Mouse (Mus musculus) CH12.LX (cell line): ENCODE data around the gene U2af2. TPM values are rescaled to one million over a fixed set of nuclear protein-coding genes. Genes with fewer than 3 reads are reported as not detected.

Experiments
- DNase-seq: peaks from one replicate; pipeline ENCODE4 v3.0.0-alpha.2; 2013; ENCODE audit errors: extremely low read depth
- H3K27ac ChIP-seq: 2 replicates; pipeline ENCODE4 v1.5.1; 2012; ENCODE audit warnings: low read depth, mild to moderate bottlenecking, control low read depth, moderate library complexity; ENCODE audit not compliant: insufficient read depth
- H3K27me3 ChIP-seq: replicated peaks from 2 replicates; pipeline ENCODE3; 2012; ENCODE audit warnings: inconsistent platforms
- H3K36me3 ChIP-seq, 2 experiments: replicated peaks in 1 of 2; 2 replicates each; pipeline versions ENCODE3 to v1.6.1; 2012; ENCODE audit warnings: inconsistent platforms in 1 of 2, low read length in 1 of 2, mild to moderate bottlenecking in 1 of 2, mixed read lengths in 1 of 2, moderate library complexity in 1 of 2; ENCODE audit not compliant: control insufficient read depth in 1 of 2, insufficient read depth in 1 of 2
- H3K4me1 ChIP-seq, 2 experiments: 2 replicates each; pipeline ENCODE4 v1.6.1; 2012; ENCODE audit warnings: inconsistent platforms in 1 of 2, moderate library complexity in 1 of 2; ENCODE audit not compliant: insufficient read depth in 2 of 2, control insufficient read depth in 1 of 2
- H3K4me2 ChIP-seq: 2 replicates; pipeline ENCODE4 v1.6.1; 2012; ENCODE audit warnings: low read depth, mild to moderate bottlenecking, control low read depth; ENCODE audit not compliant: poor library complexity, insufficient read depth, severe bottlenecking
- H3K4me3 ChIP-seq, 3 experiments: fragments of 150-350 bp in 1 of 3; sonication (generic) in 1 of 3; replicated peaks in 1 of 3; 2 replicates each; pipeline versions ENCODE3 to v1.5.1; 2011 to 2012; ENCODE audit warnings: low read depth in 2 of 3, low read length in 2 of 3, mild to moderate bottlenecking in 2 of 3, moderate library complexity in 2 of 3, control low read depth in 1 of 3, improper control_type of control experiment in 1 of 3, inconsistent platforms in 1 of 3, mixed read lengths in 1 of 3; ENCODE audit not compliant: poor library complexity in 1 of 3
- H3K79me2 ChIP-seq: replicated peaks from 2 replicates; pipeline ENCODE4 v1.6.1; 2012; ENCODE audit warnings: mild to moderate bottlenecking, moderate library complexity; ENCODE audit not compliant: control insufficient read depth, poor library complexity, insufficient read depth, severe bottlenecking; ENCODE audit errors: extremely low read depth
- H3K9ac ChIP-seq: 2 replicates; pipeline ENCODE4 v1.6.1; 2012; ENCODE audit warnings: low read depth, mild to moderate bottlenecking, control low read depth, moderate library complexity; ENCODE audit not compliant: insufficient read depth
- H3K9me3 ChIP-seq: replicated peaks from 2 replicates; pipeline ENCODE3; 2012; ENCODE audit warnings: low read length, inconsistent platforms, mixed read lengths
- CHD1 ChIP-seq: IDR thresholded peaks from 2 replicates; pipeline ENCODE4 v1.6.1; 2012; ENCODE audit warnings: low read depth, low read length, improper control_type of control experiment, inconsistent platforms
- ETS1 ChIP-seq: conservative IDR thresholded peaks from 2 replicates; pipeline ENCODE4 v1.6.1; 2012; ENCODE audit warnings: low read depth, mild to moderate bottlenecking, inconsistent platforms, low read length, improper control_type of control experiment, moderate library complexity
- GABPA ChIP-seq: IDR thresholded peaks from 2 replicates; pipeline ENCODE4 v1.6.1; 2012; ENCODE audit warnings: low read depth, low read length, improper control_type of control experiment, inconsistent platforms; ENCODE audit not compliant: insufficient replicate concordance
- HCFC1 ChIP-seq: IDR thresholded peaks from 2 replicates; pipeline ENCODE4 v1.6.1; 2012; ENCODE audit warnings: low read depth, mild to moderate bottlenecking, inconsistent platforms, low read length, improper control_type of control experiment
- IRF4 ChIP-seq: IDR thresholded peaks from 2 replicates; pipeline ENCODE4 v1.6.1; 2014; ENCODE audit warnings: low read depth, mild to moderate bottlenecking, inconsistent platforms, low read length, improper control_type of control experiment
- MAFK ChIP-seq: IDR thresholded peaks from 2 replicates; pipeline ENCODE4 v1.6.1; 2011; ENCODE audit warnings: low read length, improper control_type of control experiment; ENCODE audit not compliant: insufficient replicate concordance
- MAX ChIP-seq: IDR thresholded peaks from 2 replicates; pipeline ENCODE4 v1.6.1; 2011; ENCODE audit warnings: low read length, improper control_type of control experiment
- MAZ ChIP-seq: IDR thresholded peaks from 2 replicates; pipeline ENCODE4 v1.6.1; 2012; ENCODE audit warnings: low read depth, mild to moderate bottlenecking, inconsistent platforms, low read length, improper control_type of control experiment, moderate library complexity
- NELFE ChIP-seq: IDR thresholded peaks from 2 replicates; pipeline ENCODE4 v1.6.1; 2011; ENCODE audit warnings: low read depth, low read length, improper control_type of control experiment
- NRF1 ChIP-seq: IDR thresholded peaks from 2 replicates; pipeline ENCODE4 v1.6.1; 2014; ENCODE audit warnings: low read depth, mild to moderate bottlenecking, inconsistent platforms, low read length, improper control_type of control experiment, moderate library complexity
- PAX5 ChIP-seq: IDR thresholded peaks from 2 replicates; pipeline ENCODE4 v1.6.1; 2012; ENCODE audit warnings: low read length, inconsistent platforms, mixed read lengths
- POLR2A ChIP-seq: IDR thresholded peaks from 2 replicates; pipeline ENCODE4 v1.6.1; 2011; ENCODE audit warnings: low read depth, mild to moderate bottlenecking, improper control_type of control experiment, low read length
- POLR2AphosphoS2 ChIP-seq: IDR thresholded peaks from 2 replicates; pipeline ENCODE4 v1.6.1; 2011; ENCODE audit warnings: low read depth, low read length, improper control_type of control experiment
- RAD21 ChIP-seq: IDR thresholded peaks from 2 replicates; pipeline ENCODE4 v1.6.1; 2011; ENCODE audit warnings: low read depth, mild to moderate bottlenecking, low read length, improper control_type of control experiment, moderate library complexity
- RCOR1 ChIP-seq: conservative IDR thresholded peaks from 2 replicates; pipeline ENCODE4 v1.6.1; 2012; ENCODE audit warnings: low read depth, mild to moderate bottlenecking, inconsistent platforms, low read length, improper control_type of control experiment
- SIN3A ChIP-seq: IDR thresholded peaks from 2 replicates; pipeline ENCODE4 v1.6.1; 2012; ENCODE audit warnings: low read length, improper control_type of control experiment, inconsistent platforms
- SMC3 ChIP-seq: IDR thresholded peaks from 2 replicates; pipeline ENCODE4 v1.6.1; 2011; ENCODE audit warnings: low read depth, low read length, improper control_type of control experiment
- TBP ChIP-seq: conservative IDR thresholded peaks from 2 replicates; pipeline ENCODE4 v1.6.1; 2011; ENCODE audit warnings: low read depth, low read length, improper control_type of control experiment
- TCF12 ChIP-seq: IDR thresholded peaks from 2 replicates; pipeline ENCODE4 v1.6.1; 2014; ENCODE audit warnings: low read depth, mild to moderate bottlenecking, inconsistent platforms, low read length, improper control_type of control experiment
- UBTF ChIP-seq: IDR thresholded peaks from 2 replicates; pipeline ENCODE4 v1.6.1; 2012; ENCODE audit warnings: low read depth, mild to moderate bottlenecking, inconsistent platforms, low read length, improper control_type of control experiment, moderate library complexity
- USF1 ChIP-seq: IDR thresholded peaks from 2 replicates; pipeline ENCODE4 v1.6.1; 2014; ENCODE audit warnings: low read depth, mild to moderate bottlenecking, inconsistent platforms, low read length, improper control_type of control experiment
- ZKSCAN1 ChIP-seq: IDR thresholded peaks from 2 replicates; pipeline ENCODE4 v1.6.1; 2012; ENCODE audit warnings: low read depth, inconsistent platforms, low read length, improper control_type of control experiment, borderline replicate concordance
- dilution Hi-C: fragments of 300-500 bp; cut with MboI; formaldehyde crosslinking; loops from 2 replicates; pipeline ENCODE4 v1.14.3; 2020; ENCODE audit warnings: low sequenced_read_pairs; ENCODE audit not compliant: extremely low pct_unique_long_range_greater_than_20kb, extremely low pct_ligation_motif_present
- in situ Hi-C: fragments of 300-500 bp; cut with MboI; formaldehyde crosslinking; loops from 3 replicates; pipeline ENCODE4 v1.14.3; 2019; ENCODE audit warnings: low sequenced_read_pairs, low pct_ligation_motif_present, low pct_unique_long_range_greater_than_20kb, mixed read lengths
- polyA plus RNA-seq: library from polyadenylated mRNA; unstranded; fragments of >175 nt; gene quantifications from 2 replicates; pipeline ENCODE4 v1.2.1, GENCODE M21; 2012; ENCODE audit warnings: low read depth; ENCODE audit not compliant: insufficient read length
- total RNA-seq, 2 experiments: library from RNA; depleted of rRNA; stranded (reverse); fragments of 300-350 nt in 1 of 2; fragments of >200 nt in 1 of 2; gene quantifications; 2 replicates each; pipeline ENCODE4 v1.2.3; 2012 to 2014

Gene U2af2
- total and polyA plus RNA-seq, 3 experiments: 293 to 449 (median 295) TPM

GRCm38 (mm10) chr7:5085512-5085911 lies 23.6 kb downstream of the U2af2 start:
- Histone ChIP-seq H3K4me2 (peak overlapping the region; percentile 30), H3K4me1 (peaks cover 7 to 50% of the 10 kb centered on the region in 2 experiments), H3K79me2 (peaks cover 86% of the 10 kb centered on the region), H3K27ac (no peak overlapping the region), H3K4me3 (no peak overlapping the region)
- no peak for TF ChIP-seq HCFC1
- TF ChIP-seq, all 38 proteins: peak for 0
- H3K9ac ChIP-seq: peak overlapping the region; percentile 61; the same call in 1 of the 2 replicates
- no peaks in the 10 kb centered on the region for H3K27me3 ChIP-seq
- peaks cover 44 to 64% of the 10 kb centered on the region in 2 experiments for H3K36me3 ChIP-seq
- dilution Hi-C loops: no loop called here
- no peaks in the 10 kb centered on the region for H3K9me3 ChIP-seq
- DNase-seq: no peak
- in situ Hi-C loops: no loop called here

GRCm38 (mm10) chr7:5086921-5087440 lies 25.0 kb downstream of the U2af2 start:
- H3K4me3 ChIP-seq: no peak overlapping the region
- no peaks in the 10 kb centered on the region for H3K9me3 ChIP-seq
- peaks cover 57 to 77% of the 10 kb centered on the region in 2 experiments for H3K36me3 ChIP-seq
- dilution Hi-C loops: no loop called here
- peaks cover 7 to 48% of the 10 kb centered on the region in 2 experiments for H3K4me1 ChIP-seq
- DNase-seq: no peak
- TF ChIP-seq SMC3: no peak
- no peak for TF ChIP-seq NRF1
- TF ChIP-seq CHD1: no peak
- no peak for TF ChIP-seq NELFE
- no peak for TF ChIP-seq POLR2AphosphoS2
- TF ChIP-seq MAX: no peak
- no peak for TF ChIP-seq IRF4
- no peak for TF ChIP-seq ETS1
- no peak for TF ChIP-seq UBTF
- TF ChIP-seq, all 38 proteins: peak for 0
- peaks cover 85% of the 10 kb centered on the region for H3K79me2 ChIP-seq
- no peaks in the 10 kb centered on the region for H3K27me3 ChIP-seq
- in situ Hi-C loops: no loop called here
- no peak overlapping the region for H3K9ac ChIP-seq
- H3K4me2 ChIP-seq: no peak overlapping the region
- no peak overlapping the region for H3K27ac ChIP-seq

GRCm38 (mm10) chr7:5087886-5088285 lies 25.9 kb downstream of the U2af2 start:
- DNase-seq: no peak
- Histone ChIP-seq H3K9ac (no peak overlapping the region), H3K4me1 (peaks cover 7 to 41% of the 10 kb centered on the region in 2 experiments), H3K27ac (no peak overlapping the region), H3K79me2 (peaks cover 81% of the 10 kb centered on the region), H3K9me3 (no peaks in the 10 kb centered on the region), H3K36me3 (peaks cover 66 to 81% of the 10 kb centered on the region in 2 experiments), H3K4me2 (no peak overlapping the region), H3K27me3 (no peaks in the 10 kb centered on the region), H3K4me3 (no peak overlapping the region)
- dilution Hi-C loops: no loop called here
- in situ Hi-C loops: no loop called here
- no peak for TF ChIP-seq GABPA
- no peak for TF ChIP-seq TBP
- no peak for TF ChIP-seq POLR2A
- no peak for TF ChIP-seq RCOR1
- no peak for TF ChIP-seq MAZ
- TF ChIP-seq TCF12: no peak
- TF ChIP-seq USF1: no peak
- TF ChIP-seq ZKSCAN1: no peak
- TF ChIP-seq UBTF: no peak
- TF ChIP-seq MAFK: no peak
- no peak for TF ChIP-seq SIN3A
- no peak for TF ChIP-seq RAD21
- TF ChIP-seq PAX5: no peak
- no peak for TF ChIP-seq MAX
